Mouse (Mus musculus): ENCODE data around the gene Hs3st4.

The Hs3st4 gene

DNA sequence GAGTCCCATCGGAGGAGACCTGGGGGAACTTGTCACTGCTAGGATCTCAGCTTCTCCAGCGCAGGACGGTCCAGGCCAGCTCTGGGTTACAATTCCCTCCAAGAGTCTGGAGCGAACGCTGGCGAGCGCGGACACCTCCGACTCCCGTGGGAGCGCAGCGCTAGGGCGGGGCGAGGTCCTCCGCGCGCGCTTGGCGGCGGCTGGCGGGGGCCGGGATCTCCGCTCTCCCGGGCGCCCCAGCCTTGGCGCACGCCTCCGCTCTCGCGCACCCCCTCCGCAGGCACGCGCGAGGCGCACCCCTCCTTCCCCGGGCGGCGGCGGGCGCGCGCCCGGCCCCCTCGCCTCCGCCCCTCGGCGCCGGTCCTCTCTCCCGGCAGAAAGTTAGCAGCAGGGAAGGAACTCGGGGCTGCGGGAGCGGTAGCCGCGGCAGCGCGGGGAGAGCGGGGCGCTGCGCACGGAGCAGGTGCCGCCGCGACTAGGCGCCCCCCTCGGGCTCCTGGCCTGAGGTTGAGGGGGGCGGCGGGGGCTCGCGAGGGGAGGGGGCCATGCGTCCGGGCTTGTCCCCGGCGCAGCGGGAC, at the start of gene Hs3st4:
TSS of gene Hs3st4 (plus strand) at position 409 of the 578 bp plus-strand sequence.
- DNase-seq (ENCODE audit: low read depth in 2 of 2, low spot score in 2 of 2): no peak

DNA sequence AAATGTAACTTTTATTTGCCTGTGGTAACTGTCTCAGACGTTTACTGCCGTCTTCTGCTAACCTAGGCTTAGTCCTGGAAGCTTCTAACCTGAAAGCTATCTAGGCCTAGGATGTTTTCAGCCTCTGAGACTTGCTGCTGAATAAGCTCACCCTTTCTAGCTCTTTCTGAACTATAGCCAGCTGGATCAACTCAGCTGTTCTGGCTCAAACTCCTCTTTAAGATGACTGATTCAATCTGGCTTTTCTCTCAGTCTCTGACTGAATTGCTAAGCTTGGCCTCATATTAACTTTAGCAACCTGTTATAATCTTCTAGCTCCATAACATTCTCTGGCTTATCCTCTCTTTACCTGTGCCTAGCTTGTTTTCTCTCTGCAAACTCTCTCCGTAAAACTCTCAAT, 35.8 kb upstream of the Hs3st4 start:
- DNase-seq (ENCODE audit: low read depth in 2 of 2, low spot score in 2 of 2): no peak

DNA sequence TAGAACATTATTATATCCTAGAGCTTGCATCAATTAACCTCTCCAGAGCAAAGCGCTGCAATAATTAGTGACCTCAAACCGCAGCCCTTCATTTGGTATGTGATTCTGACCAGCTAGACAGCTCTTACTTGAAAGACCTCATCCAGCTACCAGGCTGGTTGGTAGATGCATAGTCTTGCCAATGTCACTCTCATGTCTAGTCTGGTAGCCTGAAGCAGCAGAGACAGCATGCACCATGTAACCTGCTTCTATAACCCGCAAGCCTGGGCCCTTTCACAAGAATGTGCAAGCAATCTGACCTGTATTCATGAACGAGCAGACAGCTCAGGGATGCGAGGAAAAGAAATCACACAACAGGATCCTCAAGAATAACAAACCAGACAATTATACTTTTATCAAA, 19.6 kb upstream of the Hs3st4 start:
- no peak for DNase-seq (ENCODE audit: low read depth in 2 of 2, low spot score in 2 of 2)

DNA sequence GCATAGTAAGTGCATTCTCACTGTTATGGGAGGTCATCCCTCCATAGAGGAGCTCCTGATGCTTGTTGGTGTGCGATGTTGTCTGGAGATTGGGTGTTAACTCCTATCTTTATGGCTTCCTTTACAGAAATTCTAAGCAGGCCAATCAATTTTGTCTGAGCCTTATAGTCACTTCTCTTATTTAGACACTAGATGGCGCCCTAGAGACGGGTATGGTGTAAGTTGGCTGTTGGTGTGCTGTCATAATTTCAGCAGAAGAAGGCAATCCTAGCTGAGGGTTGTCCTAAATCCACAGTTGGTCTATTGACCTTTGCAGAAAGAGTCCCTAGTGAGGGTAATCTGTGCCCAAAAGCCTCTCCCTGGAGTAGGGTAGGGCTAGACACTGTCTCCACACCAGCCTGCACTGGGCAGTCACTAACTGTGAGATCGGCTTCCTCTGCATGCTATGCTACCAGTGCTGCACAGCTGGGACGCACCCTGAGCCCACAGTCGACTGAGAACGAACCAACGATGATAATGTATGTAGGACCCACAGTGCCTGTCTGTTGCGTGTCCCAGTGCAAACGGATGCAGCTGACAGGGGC, 18.0 kb upstream of the Hs3st4 start:
- no peak for DNase-seq (ENCODE audit: low read depth in 2 of 2, low spot score in 2 of 2)

DNA sequence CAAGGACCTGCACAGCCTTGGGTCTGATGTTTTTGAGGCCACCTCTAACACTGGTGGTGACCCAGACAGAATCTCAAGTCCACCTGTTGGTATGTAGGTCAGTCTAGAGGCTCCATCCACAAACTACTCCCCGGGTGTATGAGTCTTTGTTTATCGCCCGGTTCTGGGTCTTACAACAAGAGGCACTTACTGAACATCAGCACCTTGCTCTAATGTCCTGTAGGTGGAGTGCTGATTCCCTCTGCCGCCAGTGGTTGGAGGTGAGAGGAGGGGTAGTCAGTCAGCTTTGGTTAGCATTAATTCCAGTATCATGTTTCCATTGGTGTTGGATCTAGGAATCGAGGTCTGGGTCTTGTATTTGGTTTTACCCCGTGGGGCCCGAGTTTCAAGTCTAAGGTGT, 17.2 kb upstream of the Hs3st4 start:
- DNase-seq (ENCODE audit: low read depth in 2 of 2, low spot score in 2 of 2): no peak

DNA sequence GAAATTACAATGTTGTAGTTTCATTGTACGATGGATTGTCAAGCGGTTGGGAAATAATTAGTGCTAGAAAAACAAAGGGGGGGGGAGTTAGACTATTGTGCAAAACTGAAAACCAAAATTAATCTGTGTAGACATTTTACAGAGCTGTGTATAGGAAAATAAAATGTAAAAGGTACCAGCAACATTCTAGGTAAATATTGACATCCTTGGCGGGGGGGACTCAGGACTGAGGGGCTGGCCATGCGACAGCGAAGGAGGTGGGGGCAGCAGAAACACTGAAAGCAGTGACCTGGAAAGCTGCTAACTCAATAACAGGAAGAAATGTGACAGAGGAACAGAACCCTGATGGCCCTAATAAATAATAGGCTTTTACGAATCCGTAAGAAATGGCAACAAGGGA, 7.2 kb upstream of the Hs3st4 start:
- no peak for DNase-seq (ENCODE audit: low read depth in 2 of 2, low spot score in 2 of 2)

DNA sequence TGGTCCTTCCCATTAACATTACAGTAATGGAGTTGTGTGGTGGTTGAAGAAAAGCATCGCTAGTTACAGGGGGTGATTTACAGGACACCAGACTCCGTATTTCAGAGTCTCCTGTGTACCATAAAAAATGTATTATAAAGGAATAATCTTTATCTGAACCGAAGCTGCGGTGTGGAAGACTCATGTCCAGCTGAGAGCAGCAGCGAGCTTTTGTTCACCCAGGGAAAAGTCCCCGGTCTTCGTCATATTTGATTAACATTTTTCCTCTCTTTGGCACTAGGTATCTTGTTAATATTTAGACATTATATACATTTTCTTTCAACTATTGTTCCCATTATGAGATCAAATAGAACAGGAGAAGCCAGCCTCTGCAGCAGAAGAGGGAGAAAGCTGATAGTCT, 1.2 kb upstream of the Hs3st4 start:
- no peak for DNase-seq (ENCODE audit: low read depth in 2 of 2, low spot score in 2 of 2)

DNA sequence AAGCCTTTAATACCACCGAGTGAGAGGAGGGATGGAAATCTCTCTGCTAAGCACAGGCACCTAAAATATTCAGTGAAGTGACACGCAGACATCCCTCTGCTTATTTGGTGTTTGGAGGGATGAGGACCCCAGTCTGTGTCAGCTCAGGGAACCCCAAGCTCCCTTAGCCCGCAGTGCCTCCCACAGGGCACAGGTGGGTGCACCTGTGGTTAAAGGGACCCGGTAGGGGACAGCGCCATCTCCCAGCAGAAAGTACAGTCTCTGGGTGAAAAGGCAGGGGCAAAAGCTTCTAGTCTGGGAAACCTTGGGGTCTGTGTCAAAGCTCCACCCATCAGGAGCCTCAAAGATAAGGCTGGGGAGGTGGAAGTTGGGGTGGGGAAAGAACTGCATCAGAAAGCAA, 659 bp upstream of the Hs3st4 start:
- DNase-seq (ENCODE audit: low read depth in 2 of 2, low spot score in 2 of 2): no peak

DNA sequence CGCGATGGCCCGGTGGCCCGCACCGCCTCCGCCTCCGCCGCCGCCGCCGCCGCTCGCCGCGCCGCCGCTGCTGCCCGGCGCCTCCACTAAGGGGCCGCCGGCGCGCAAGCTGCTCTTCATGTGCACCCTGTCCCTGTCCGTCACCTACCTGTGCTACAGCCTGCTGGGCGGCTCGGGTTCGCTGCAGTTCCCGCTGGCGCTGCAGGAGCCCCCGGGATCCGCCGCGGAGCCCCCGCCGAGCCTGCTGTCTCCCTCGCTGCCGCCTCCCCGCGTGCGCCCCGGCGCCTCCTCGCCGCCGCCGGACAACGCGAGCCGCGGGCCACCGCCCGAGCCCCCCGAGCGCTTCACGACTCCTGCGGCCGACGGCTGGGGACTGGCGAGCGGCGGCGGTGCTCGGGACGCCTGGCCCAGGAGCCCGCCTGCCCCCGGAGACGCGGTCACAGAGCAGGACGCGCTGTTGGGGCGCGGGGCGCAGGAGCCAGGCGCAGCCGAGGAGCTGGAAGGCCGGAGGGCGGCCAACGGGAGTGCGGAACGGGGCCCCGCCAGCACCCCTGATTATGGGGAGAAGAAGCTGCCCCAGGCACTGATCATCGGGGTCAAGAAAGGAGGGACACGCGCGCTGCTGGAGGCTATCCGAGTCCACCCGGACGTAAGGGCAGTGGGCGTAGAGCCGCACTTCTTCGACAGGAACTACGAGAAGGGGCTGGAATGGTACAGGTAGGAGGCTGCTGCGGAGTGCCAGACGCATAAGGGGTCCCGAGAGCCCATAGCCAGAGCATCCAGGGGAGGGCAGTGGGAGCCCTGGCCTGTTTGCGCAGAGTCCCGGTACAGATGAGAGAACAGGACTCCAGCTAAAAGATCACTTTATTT, 743 bp downstream of the Hs3st4 start:
- DNase-seq (ENCODE audit: low read depth in 2 of 2, low spot score in 2 of 2): no peak

DNA sequence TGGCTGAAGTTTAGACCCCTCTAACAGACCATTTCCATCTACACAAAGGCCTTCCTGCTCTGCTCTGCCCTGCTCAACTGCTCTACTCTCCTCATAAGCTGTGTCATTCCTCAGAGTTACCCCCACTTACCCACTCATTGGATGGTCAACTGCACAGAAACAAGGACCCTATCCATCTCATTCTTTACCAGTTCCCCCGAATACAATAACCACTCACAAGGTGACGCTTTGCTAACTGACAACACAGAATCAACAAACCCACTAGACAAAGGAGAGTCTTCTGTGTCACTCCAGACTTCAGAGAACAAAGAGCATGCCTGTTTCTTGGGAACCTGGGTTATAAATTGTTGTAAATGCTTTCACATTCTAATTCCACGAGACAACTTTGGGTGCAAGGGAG, 9.5 kb downstream of the Hs3st4 start:
- DNase-seq (ENCODE audit: low read depth in 2 of 2, low spot score in 2 of 2): no peak

DNA sequence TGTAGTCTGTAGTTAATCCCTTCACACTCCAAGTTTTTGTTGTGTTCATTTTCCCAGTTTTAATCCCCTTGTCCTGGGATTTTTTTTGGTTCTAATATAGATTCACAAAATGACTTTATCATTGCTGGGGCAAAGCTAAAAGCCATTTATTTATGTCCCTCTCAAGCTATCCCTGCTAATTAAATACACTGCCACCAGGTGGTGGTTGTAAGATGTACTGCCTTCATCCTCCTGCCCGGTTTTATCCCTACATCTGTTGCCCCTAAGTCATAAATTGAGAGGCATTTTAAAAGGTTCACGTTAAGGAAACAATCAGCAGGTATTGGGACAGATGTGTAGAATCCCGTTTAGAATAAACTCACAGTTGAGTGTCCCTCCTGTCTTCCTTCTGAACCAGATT, 14.6 kb downstream of the Hs3st4 start:
- DNase-seq (ENCODE audit: low read depth in 2 of 2, low spot score in 2 of 2): no peak

DNA sequence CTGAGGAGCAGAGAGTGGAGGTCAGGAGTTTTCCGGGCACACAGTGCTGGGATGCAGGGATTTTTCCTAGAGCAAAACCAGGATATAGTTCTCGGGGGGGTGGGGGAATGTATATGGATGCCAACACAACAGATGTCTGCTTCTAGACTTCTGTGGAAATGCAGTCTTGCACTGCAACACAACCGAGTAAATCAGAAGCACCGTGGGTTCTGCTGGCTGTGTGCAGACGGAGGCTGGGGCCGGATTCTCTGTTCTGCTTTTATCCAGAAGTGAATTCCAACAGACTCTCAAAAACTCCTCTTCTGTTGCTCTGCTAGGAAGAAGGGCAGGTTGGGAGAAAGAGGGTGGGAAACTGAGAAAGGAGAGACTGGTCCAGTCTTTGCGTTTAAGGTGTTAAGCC, 15.9 kb downstream of the Hs3st4 start:
- no peak for DNase-seq (ENCODE audit: low read depth in 2 of 2, low spot score in 2 of 2)

DNA sequence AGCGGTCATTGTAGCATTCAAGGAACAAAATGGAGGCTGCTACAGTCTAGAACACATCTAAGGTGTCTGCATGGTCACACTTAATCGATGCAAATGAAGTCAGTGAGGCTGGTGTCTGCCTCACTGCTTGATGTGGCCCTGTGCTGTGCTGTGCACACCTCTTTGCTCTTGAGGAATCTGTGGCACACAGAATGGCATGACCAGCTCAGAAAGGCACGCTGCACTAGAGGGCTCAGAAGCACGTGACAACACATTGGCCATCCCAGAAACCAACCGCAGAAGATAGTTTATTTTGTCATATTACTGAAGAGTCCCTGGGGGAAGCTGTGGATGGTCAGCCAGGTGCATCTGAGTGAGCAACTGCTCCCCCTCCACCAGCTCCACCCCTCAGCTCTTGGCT, 44.2 kb downstream of the Hs3st4 start:
- DNase-seq (ENCODE audit: low read depth in 2 of 2, low spot score in 2 of 2): no peak

DNA sequence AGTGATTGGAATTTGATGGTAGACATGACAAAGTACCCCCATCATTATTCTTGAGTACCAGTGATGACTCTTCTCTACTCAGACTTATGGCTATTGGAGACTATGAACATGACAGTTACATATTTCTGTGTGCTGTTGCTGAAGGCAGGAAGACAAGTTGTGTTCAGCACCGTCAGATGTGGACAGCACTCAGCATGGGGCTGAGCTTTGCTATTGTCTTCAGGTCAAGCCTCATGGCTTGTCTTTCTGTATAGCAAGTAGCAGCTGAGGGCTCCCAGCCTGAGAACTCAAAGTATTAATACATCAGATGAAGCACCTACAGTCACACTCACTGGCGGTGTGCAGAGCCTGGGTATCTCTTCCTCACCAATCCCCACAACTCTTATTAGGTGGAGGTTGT, 49.6 kb downstream of the Hs3st4 start:
- no peak for DNase-seq (ENCODE audit: low read depth in 2 of 2, low spot score in 2 of 2)

DNA sequence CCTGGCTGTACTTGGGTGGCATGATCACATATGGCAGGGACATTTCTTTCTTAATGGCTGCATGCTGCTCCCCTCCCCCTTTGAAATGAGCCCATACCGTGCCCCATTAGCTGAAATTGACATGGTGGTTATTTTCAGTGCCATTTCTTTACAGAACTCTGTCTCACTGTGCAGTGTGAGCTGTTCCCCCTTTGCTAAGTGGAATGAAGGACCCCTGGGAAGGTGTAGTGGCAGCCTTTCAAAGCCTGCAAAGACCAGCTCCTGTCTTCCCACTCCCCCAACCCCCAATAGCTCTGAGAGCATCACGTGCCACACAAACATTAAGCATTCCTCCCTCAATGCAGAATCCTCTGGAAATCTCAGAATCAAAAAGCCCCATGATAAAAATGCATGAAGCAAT, 50.7 kb downstream of the Hs3st4 start:
- DNase-seq (ENCODE audit: low read depth in 2 of 2, low spot score in 2 of 2): no peak

DNA sequence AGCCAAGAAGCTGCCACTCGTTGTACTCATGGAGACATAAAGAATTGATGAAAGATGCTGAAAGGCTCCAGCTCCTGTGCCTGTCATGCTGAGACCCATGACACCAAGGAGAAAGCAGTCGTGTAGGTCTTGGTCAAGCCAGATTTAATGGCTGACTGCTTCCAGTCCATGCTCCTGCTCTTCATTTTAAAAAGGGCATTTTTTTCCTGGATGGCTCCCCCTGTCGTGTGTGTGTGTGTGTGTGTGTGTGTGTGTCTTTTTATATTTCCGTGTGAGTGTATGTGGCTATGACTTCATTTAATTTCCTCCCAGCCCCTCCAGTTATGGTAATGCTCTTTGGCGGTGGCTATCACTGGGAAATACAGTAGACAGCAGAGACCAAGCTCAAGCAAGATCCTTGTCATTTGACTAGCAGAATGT, 54.6 kb downstream of the Hs3st4 start:
- DNase-seq (ENCODE audit: low read depth in 2 of 2, low spot score in 2 of 2): no peak

DNA sequence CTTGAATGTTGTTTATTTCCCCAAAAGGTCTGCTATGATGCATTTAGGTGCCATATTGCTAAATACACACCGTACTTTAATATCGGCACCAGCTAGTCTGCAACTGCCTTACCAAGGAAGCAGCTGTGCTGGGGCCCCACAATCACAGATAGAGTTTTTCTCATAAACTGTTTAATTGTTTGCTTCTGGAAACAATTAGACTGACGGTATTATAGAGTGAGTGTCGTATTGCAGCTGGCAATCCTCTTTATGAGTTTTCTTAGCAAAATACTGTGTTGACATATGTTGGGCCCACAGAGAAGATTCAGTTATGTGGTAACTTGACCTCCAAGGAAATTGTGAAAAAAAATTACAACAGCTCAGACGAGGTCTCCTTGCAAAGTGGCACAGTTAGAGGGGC, 56.5 kb downstream of the Hs3st4 start:
- DNase-seq (ENCODE audit: low read depth in 2 of 2, low spot score in 2 of 2): no peak

DNA sequence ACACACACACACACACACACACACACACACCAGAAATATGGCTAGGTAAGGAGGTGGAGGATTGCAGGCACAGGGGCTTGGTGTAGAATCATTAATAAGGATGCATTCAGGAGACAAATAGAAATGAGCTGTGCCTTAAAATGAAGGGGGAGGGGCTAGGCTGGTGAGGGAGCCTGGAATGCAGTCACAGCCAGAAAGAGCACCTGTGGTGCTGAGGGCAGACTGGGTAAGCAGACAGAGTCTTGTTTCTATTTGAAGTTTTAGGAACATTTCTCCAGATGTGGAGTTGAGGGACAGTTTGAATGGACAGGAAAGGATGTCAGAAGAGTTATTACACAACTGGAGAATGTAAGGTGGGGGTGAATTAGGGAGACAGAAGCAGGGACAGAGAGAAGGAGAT, 64.7 kb downstream of the Hs3st4 start:
- DNase-seq (ENCODE audit: low read depth in 2 of 2, low spot score in 2 of 2): no peak

DNA sequence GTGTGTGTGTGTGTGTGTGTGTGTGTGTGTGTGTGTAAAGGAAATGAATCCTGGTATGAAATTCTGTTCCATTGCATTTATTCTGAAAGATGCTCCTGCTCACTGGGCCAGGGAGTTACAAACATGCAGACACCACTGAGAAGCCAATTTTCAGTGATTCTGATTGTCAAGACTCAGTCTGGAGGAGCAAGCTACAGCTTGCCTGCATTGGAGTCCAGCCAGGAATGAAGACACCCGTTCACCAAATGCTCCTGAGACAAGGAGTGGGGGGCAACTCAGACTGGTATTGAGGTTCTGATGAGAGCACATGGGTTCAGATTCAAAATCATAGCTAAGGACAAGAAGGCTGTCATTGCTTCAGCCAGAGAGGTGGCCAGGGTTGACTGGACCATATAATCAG, 66.3 kb downstream of the Hs3st4 start:
- no peak for DNase-seq (ENCODE audit: low read depth in 2 of 2, low spot score in 2 of 2)

DNA sequence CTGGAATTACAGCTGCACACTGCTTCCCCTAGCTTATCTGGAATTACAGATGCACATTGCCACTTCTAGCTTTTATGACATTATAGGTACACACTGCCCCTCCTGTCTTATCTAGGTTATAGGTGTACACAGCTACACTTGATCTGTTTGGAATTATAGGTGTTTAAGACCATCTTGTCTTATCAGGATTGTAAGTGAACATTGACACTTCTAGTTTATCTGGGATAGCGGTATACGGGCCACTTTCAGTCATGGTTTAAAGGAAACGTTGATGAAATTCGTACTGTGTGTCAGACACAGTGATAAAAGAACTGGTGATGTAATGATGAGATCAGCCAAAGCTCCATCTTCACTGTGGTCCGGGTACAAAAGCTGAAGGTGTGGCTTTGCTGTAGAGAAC, 67.8 kb downstream of the Hs3st4 start:
- DNase-seq (ENCODE audit: low read depth in 2 of 2, low spot score in 2 of 2): no peak

DNA sequence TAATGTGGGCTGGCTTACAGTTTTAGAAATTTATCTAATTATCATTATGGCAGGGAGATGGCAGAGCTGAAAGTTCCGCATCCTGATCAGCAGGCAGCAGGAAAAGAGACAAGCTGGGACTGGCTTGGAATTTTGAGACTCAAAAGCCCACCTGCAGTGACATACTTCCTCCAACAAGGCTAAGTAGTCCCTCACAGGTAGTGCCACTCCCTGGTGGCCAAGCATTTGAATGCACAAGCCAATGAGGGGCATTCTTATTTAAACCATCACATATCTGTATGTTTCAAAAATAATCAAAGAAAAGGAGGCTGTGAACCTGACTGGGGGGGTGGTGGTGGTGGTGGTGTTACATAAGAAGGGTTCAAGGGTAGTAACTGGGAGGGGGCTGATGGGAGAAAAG, 101.1 kb downstream of the Hs3st4 start:
- no peak for DNase-seq (ENCODE audit: low read depth in 2 of 2, low spot score in 2 of 2)

DNA sequence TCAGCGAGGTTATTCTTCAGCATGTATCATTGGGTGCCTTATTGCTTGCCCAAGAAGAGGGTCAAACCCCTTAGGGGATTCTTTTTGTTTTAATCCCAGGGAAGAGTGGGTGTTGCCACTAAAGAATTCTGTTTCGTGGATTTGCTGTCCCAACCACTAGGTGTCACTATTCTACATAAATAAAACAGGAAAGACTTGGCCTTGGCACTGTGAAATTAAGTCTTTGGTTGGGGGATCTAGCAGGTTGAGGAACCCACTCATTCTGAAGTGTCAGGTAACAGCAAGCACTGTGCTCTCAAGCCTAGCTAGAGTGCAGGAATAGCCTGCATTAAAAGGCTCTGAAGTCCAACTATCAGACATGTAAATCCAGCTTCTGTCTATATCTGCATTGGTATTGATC, 146.3 kb downstream of the Hs3st4 start:
- no peak for DNase-seq (ENCODE audit: low read depth in 2 of 2, low spot score in 2 of 2)

DNA sequence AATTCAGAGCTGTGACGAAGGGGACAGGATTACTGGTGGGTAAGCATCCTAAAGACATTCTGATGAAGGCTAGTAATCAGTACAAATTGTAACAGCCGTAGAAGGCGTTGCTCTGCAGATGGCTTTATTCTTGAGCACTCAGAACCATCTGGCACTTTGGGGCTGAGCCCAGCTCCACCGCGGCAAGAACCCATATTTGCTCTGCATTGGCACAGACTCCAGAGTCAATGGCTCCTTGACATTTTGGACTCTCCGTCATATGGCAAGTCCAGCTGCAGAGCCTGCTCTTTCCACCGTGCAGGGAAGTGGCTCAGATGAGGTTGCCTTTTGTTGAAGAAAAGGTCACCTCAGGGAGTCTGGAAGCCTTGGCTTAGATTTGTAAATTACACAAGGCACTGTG, 148.6 kb downstream of the Hs3st4 start:
- DNase-seq (ENCODE audit: low read depth in 2 of 2, low spot score in 2 of 2): no peak
